Mouse (Mus musculus): ENCODE measurements around the gene Gm826. TPM values are rescaled to one million over a fixed set of nuclear protein-coding genes. Genes with fewer than 3 reads are reported as not detected.

The Gm826 gene
- polyA plus RNA-seq (2015; fragmentation: Nextera tagmentation; extraction: Ambion mirVana) = not detected in 2 replicates

- Histone ChIP-seq H3K36me3 (ENCODE audit: control insufficient read depth, insufficient read depth, low read length) (no peaks in the 10 kb centered on the region), H3K9me3 (ENCODE audit: control insufficient read depth, low read length) (no peaks in the 10 kb centered on the region), H3K27me3 (ENCODE audit: control insufficient read depth, insufficient read depth, low read length) (no peaks in the 10 kb centered on the region), H3K9ac (ENCODE audit: low read length) (no peak within 1 kb of the TSS), H3K27ac (replicated peaks) (no peak within 1 kb of the TSS), H3K4me1 (replicated peaks; ENCODE audit: control insufficient read depth, insufficient read depth) (no peaks in the 10 kb centered on the region), H3K4me2 (replicated peaks; ENCODE audit: low read depth) (no peak within 1 kb of the TSS), H3K4me3 (ENCODE audit: low read depth, low read length) (no peak within 1 kb of the TSS)
- TF ChIP-seq EP300 (optimal IDR thresholded peaks at IDR 0.05) = no peak
- DNase-seq (ENCODE audit: low spot score) (no peak), ATAC-seq (ENCODE audit: low FRiP score, low TSS enrichment) (no peak)
- 43% methylated on average over 4 of the region's 4 CpGs for WGBS
Observed at GRCm38 (mm10) chr2:160334111-160334661, at the start of gene Gm826. Gene Gm826 (minus strand): TSS chr2:160334162.

- Histone ChIP-seq H3K27me3 (ENCODE audit: control insufficient read depth, insufficient read depth, low read length) (no peaks in the 10 kb centered on the region), H3K9ac (ENCODE audit: low read length) (no peak overlapping the region), H3K4me1 (replicated peaks; ENCODE audit: control insufficient read depth, insufficient read depth) (no peaks in the 10 kb centered on the region), H3K4me3 (ENCODE audit: low read depth, low read length) (no peak overlapping the region), H3K36me3 (ENCODE audit: control insufficient read depth, insufficient read depth, low read length) (no peaks in the 10 kb centered on the region), H3K9me3 (ENCODE audit: control insufficient read depth, low read length) (no peaks in the 10 kb centered on the region), H3K27ac (replicated peaks) (no peak overlapping the region), H3K4me2 (replicated peaks; ENCODE audit: low read depth) (no peak overlapping the region)
- ATAC-seq (ENCODE audit: low FRiP score, low TSS enrichment) = no peak
- 45% methylated on average over 3 of the region's 3 CpGs for WGBS
- no peak for DNase-seq (ENCODE audit: low spot score)
- TF ChIP-seq EP300 (optimal IDR thresholded peaks at IDR 0.05) = no peak
- TF ChIP-seq CTCF (IDR thresholded peaks at IDR 0.05; ENCODE audit: low read depth) = no peak
Observed at GRCm38 (mm10) chr2:160383418-160383817, 49.5 kb upstream of the Gm826 start.

- TF ChIP-seq EP300 (optimal IDR thresholded peaks at IDR 0.05) (no peak), CTCF (IDR thresholded peaks at IDR 0.05; ENCODE audit: low read depth) (peak; percentile 87)
Observed at GRCm38 (mm10) chr2:160378271-160378670, 44.3 kb upstream of the Gm826 start.

GRCm38 (mm10) chr2:160376236-160376635 is 42.3 kb upstream of the Gm826 start:
- no peak for DNase-seq (ENCODE audit: low spot score)
- ATAC-seq (ENCODE audit: low FRiP score, low TSS enrichment) = no peak
- H3K4me1 ChIP-seq (replicated peaks; ENCODE audit: control insufficient read depth, insufficient read depth) = no peaks in the 10 kb centered on the region
- H3K27me3 ChIP-seq (ENCODE audit: control insufficient read depth, insufficient read depth, low read length) = no peaks in the 10 kb centered on the region; the same call in 1 of the 2 replicates
- H3K9me3 ChIP-seq (ENCODE audit: control insufficient read depth, low read length) = no peaks in the 10 kb centered on the region
- no peak overlapping the region for H3K4me2 ChIP-seq (replicated peaks; ENCODE audit: low read depth)
- TF ChIP-seq CTCF (IDR thresholded peaks at IDR 0.05; ENCODE audit: low read depth) (peak; percentile 10; the same call in 1 of the 2 replicates), EP300 (optimal IDR thresholded peaks at IDR 0.05) (no peak)
- H3K4me3 ChIP-seq (ENCODE audit: low read depth, low read length) = no peak overlapping the region
- no peaks in the 10 kb centered on the region for H3K36me3 ChIP-seq (ENCODE audit: control insufficient read depth, insufficient read depth, low read length)
- no peak overlapping the region for H3K9ac ChIP-seq (ENCODE audit: low read length)
- WGBS = 49% methylated on average over 5 of the region's 5 CpGs
- H3K27ac ChIP-seq (replicated peaks) = no peak overlapping the region

More at GRCm38 (mm10) chr2:160378271-160378670, 44.3 kb upstream of the Gm826 start:
- no peaks in the 10 kb centered on the region for H3K27me3 ChIP-seq (ENCODE audit: control insufficient read depth, insufficient read depth, low read length)
- H3K4me3 ChIP-seq (ENCODE audit: low read depth, low read length) = no peak overlapping the region
- H3K9ac ChIP-seq (ENCODE audit: low read length) = no peak overlapping the region
- no peak overlapping the region for H3K4me2 ChIP-seq (replicated peaks; ENCODE audit: low read depth)
- H3K9me3 ChIP-seq (ENCODE audit: control insufficient read depth, low read length) = no peaks in the 10 kb centered on the region
- ATAC-seq (ENCODE audit: low FRiP score, low TSS enrichment) = no peak
- H3K27ac ChIP-seq (replicated peaks) = no peak overlapping the region
- no peaks in the 10 kb centered on the region for H3K4me1 ChIP-seq (replicated peaks; ENCODE audit: control insufficient read depth, insufficient read depth)
- DNase-seq (ENCODE audit: low spot score) = peak; percentile 58
- no peaks in the 10 kb centered on the region for H3K36me3 ChIP-seq (ENCODE audit: control insufficient read depth, insufficient read depth, low read length)
- WGBS = 53% methylated on average over 4 of the region's 4 CpGs

GRCm38 (mm10) chr2:160369653-160370420 is 35.9 kb upstream of the Gm826 start:
- Histone ChIP-seq H3K9me3 (ENCODE audit: control insufficient read depth, low read length) (no peaks in the 10 kb centered on the region), H3K27me3 (ENCODE audit: control insufficient read depth, insufficient read depth, low read length) (peaks cover 24% of the 10 kb centered on the region; the same call in 1 of the 2 replicates), H3K36me3 (ENCODE audit: control insufficient read depth, insufficient read depth, low read length) (no peaks in the 10 kb centered on the region), H3K4me3 (ENCODE audit: low read depth, low read length) (peak overlapping the region; percentile 8; the same call in 1 of the 2 replicates), H3K9ac (ENCODE audit: low read length) (no peak overlapping the region), H3K4me1 (replicated peaks; ENCODE audit: control insufficient read depth, insufficient read depth) (no peaks in the 10 kb centered on the region), H3K27ac (replicated peaks) (no peak overlapping the region), H3K4me2 (replicated peaks; ENCODE audit: low read depth) (no peak overlapping the region)
- no peak for TF ChIP-seq EP300 (optimal IDR thresholded peaks at IDR 0.05)
- no peak for TF ChIP-seq CTCF (IDR thresholded peaks at IDR 0.05; ENCODE audit: low read depth)
- DNase-seq (ENCODE audit: low spot score) = no peak
- WGBS = 7% methylated on average over 25 of the region's 25 CpGs
- no peak for ATAC-seq (ENCODE audit: low FRiP score, low TSS enrichment)
